Mouse (Mus musculus) forebrain, embryonic 16.5 days (tissue): ENCODE data around the gene Pou6f1. TPM values are rescaled to one million over a fixed set of nuclear protein-coding genes. Genes with fewer than 3 reads are reported as not detected.
"Not testable (repeated sequence)": the region's sequence is repeated elsewhere in the genome, so short reads cannot be mapped to it uniquely, and the experiment has no call there.

Experiments
- ATAC-seq: fragments of 200-750 bp; cut with Nextera tagmentation; 2 replicates; pipeline ENCODE4 v1.8.0; 2017; ENCODE audit warnings: mild to moderate bottlenecking, moderate library complexity
- H3K27ac ChIP-seq: fragments of 300-500 bp; sonication (generic); 2 replicates; pipeline ENCODE4 v1.5.1; 2014; ENCODE audit warnings: low read length, control low read depth
- H3K27me3 ChIP-seq: fragments of 300-500 bp; sonication (generic); replicated peaks from 2 replicates; pipeline ENCODE4 v1.6.1; 2014; ENCODE audit warnings: low read length; ENCODE audit not compliant: control insufficient read depth, insufficient read depth
- H3K36me3 ChIP-seq: fragments of 300-500 bp; sonication (generic); 2 replicates; pipeline ENCODE4 v1.6.1; 2014; ENCODE audit not compliant: control insufficient read depth, insufficient read depth
- H3K4me1 ChIP-seq: fragments of 300-500 bp; sonication (generic); replicated peaks from 2 replicates; pipeline ENCODE4 v1.6.1; 2014; ENCODE audit warnings: low read length; ENCODE audit not compliant: control insufficient read depth, insufficient read depth
- H3K4me2 ChIP-seq: fragments of 300-500 bp; sonication (generic); 2 replicates; pipeline ENCODE4 v1.6.1; 2014; ENCODE audit warnings: mild to moderate bottlenecking, low read length, control low read depth
- H3K4me3 ChIP-seq: fragments of 300-500 bp; sonication (generic); replicated peaks from 2 replicates; pipeline ENCODE4 v1.5.1; 2014; ENCODE audit warnings: mild to moderate bottlenecking, low read length, control low read depth
- H3K9ac ChIP-seq: fragments of 300-500 bp; sonication (generic); replicated peaks from 2 replicates; pipeline ENCODE4 v1.6.1; 2014; ENCODE audit warnings: low read depth, low read length, control low read depth
- H3K9me3 ChIP-seq: fragments of 300-500 bp; sonication (generic); 2 replicates; pipeline ENCODE4 v1.6.1; 2016; ENCODE audit warnings: low read length; ENCODE audit not compliant: control insufficient read depth
- WGBS: fragments of 180-500 bp; shearing (Covaris S2); extraction: QIAGEN DNeasy Blood & Tissue Kit; methylation state at CpG from one replicate; pipeline ENCODE4 v1.1.7; 2014; 5-methylcytosine and 5-hydroxymethylcytosine counted together
- microRNA-seq: library from miRNA; unstranded; fragments of <30 nt; microRNA quantifications from one replicate; pipeline ENCODE4, GENCODE M21; 2017
- polyA plus RNA-seq: library from polyadenylated mRNA; unstranded; fragments of >200 nt; fragmentation: Nextera tagmentation; extraction: Ambion mirVana; gene quantifications from 2 replicates; pipeline ENCODE4 v1.2.1, GENCODE M21; 2015

The Pou6f1 gene
- polyA plus RNA-seq, 1 experiment from 2014 or later, result 53.2 TPM

DNA sequence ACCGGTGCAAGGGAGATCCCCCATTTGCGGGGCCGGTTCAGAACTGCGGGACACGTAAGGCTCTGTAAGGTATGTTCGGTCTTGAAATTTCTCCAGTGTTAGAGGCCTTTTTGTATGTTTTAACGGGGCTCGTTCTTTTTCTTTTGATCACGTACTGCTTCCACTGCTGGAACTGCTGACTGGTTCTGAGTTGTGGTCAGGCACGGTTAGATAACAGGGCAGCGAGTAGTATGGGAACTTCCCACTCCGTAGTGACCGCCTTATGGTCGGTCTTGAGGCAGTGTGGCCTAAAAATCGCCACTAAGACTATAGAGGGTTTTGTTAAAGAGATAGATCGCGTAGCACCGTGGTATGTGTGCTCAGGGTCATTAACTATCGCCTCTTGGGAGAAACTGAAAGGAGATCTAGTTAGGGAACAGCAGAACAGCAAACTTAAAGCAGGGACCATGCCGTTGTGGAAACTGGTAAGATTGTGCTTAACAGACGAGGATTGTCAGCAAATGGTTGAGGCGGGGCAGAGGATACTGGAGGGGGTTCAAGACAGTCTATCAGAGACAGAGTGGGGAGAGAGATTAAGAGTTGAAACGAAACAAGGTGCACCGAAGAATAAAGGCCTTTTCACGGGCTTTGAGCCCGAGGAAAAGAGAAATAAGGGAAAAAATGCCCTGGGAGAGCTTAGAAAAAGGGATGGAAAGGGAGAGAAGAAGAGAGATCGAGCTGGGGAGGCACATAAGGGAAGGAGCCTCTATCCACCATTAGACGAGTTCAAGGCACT, 56.7 kb downstream of the Pou6f1 start:
- not testable (repeated sequence) for H3K36me3 ChIP-seq, ATAC-seq, H3K4me1 ChIP-seq, H3K27me3 ChIP-seq, H3K4me2 ChIP-seq, H3K9me3 ChIP-seq, H3K4me3 ChIP-seq, H3K27ac ChIP-seq, H3K9ac ChIP-seq
- WGBS, result 97% methylated on average over 25 of the region's 28 CpGs

DNA sequence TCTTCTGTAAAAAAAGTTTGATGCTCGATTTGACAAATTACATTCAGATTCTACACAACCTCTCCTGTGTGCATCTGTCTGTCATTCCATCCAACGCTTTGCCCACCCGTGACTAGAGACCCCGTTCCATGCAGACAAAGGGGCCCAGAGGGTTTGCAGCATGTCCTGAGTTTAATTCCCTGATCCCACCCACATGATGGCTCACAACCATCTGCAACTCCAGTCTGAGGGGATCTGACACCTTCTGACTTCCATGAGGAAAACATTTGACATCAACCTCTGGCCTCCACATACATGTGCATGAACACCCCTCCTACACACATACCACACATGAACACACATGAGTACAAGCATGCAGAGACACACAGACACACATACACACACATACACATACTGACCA, 58.4 kb downstream of the Pou6f1 start:
- H3K4me3 ChIP-seq, result no peak overlapping the region
- H3K27me3 ChIP-seq, result no peaks in the 10 kb centered on the region
- no peaks in the 10 kb centered on the region for H3K36me3 ChIP-seq
- H3K9me3 ChIP-seq, result no peaks in the 10 kb centered on the region
- no peak for ATAC-seq
- no peak overlapping the region for H3K27ac ChIP-seq
- no peak overlapping the region for H3K4me2 ChIP-seq
- no peak overlapping the region for H3K9ac ChIP-seq
- H3K4me1 ChIP-seq, result no peaks in the 10 kb centered on the region
- WGBS, result 90% methylated on average over 4 of the region's 4 CpGs

GRCm38 (mm10) chr15:100541001-100541400, 58.8 kb downstream of the Pou6f1 start:
- not testable (repeated sequence) for H3K9ac ChIP-seq, ATAC-seq, H3K4me1 ChIP-seq, H3K36me3 ChIP-seq, H3K4me3 ChIP-seq, H3K9me3 ChIP-seq, H3K27me3 ChIP-seq, H3K27ac ChIP-seq, H3K4me2 ChIP-seq
- WGBS, result 92% methylated on average over 1 of the region's 1 CpGs

DNA sequence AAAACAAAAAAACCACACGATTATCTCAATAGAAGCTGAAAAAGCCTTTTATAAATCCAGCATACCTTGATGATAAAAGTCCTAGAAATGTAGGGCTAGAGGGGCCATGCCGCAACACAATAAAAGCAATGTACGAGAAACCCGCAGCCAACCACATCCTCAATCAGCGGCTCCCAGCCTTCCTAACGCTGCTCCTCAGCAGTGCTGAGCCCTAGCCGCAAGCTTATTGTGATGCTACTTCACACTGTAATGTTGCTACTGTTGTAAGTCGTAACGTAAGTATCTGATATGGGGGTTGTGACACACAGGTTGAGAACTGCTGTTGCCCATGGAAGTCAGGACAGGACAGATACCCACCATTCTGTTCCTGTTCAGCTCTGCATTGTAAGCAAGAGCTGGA, 60.4 kb downstream of the Pou6f1 start:
- WGBS, result 93% methylated on average over 9 of the region's 9 CpGs
- H3K9ac ChIP-seq, result no peak overlapping the region
- ATAC-seq, result no peak
- no peak overlapping the region for H3K27ac ChIP-seq
- no peaks in the 10 kb centered on the region for H3K36me3 ChIP-seq
- H3K4me2 ChIP-seq, result no peak overlapping the region
- H3K27me3 ChIP-seq, result no peaks in the 10 kb centered on the region
- H3K9me3 ChIP-seq, result no peaks in the 10 kb centered on the region
- H3K4me1 ChIP-seq, result no peaks in the 10 kb centered on the region
- no peak overlapping the region for H3K4me3 ChIP-seq

DNA sequence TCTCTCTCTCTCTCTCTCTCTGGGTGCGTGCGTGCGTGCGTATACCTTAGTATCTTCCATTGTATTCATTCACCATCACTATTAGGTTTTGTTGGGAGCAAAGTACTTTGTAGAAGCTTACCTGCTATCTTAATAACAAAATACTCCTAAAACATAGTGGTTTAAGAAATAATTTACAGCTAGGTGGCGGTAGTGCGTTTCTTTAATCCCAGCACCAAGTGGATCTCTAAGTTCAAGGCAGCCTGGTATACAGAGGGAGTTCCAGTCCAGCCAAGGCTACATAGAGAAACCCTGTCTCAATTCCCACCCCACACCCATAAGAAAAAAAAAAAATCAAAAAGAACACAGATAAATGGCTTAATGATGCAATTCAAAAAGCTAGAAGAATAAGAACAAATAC, 61.9 kb downstream of the Pou6f1 start:
- 91% methylated on average over 6 of the region's 6 CpGs for WGBS
- Histone ChIP-seq H3K9ac (no peak overlapping the region), H3K27me3 (no peaks in the 10 kb centered on the region), H3K4me3 (no peak overlapping the region), H3K4me2 (no peak overlapping the region), H3K9me3 (no peaks in the 10 kb centered on the region), H3K4me1 (no peaks in the 10 kb centered on the region), H3K27ac (no peak overlapping the region), H3K36me3 (no peaks in the 10 kb centered on the region)
- no peak for ATAC-seq

DNA sequence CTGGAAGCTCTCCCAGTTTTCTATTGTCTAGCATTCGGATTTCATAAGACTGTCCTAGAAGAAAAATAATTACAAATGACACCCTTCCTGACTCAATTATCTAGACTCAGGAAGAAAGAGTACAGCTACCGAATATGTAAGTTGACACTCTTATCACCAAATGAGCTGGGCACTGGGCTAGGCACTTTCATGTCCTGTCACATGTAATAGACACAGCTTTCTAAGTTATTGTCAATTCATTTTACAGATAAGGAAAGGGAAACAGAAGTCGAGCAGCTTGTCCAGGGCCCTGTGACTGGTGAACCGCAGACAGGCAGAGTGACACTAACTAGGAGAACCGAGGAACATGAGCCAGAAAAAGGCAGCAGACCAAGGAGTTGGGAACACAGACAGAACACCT, 71.9 kb downstream of the Pou6f1 start:
- Histone ChIP-seq H3K27me3 (no peaks in the 10 kb centered on the region), H3K27ac (no peak overlapping the region), H3K4me2 (no peak overlapping the region), H3K4me3 (no peak overlapping the region), H3K9me3 (no peaks in the 10 kb centered on the region), H3K4me1 (no peaks in the 10 kb centered on the region), H3K36me3 (no peaks in the 10 kb centered on the region), H3K9ac (no peak overlapping the region)
- ATAC-seq, result no peak
- 86% methylated on average over 5 of the region's 5 CpGs for WGBS

DNA sequence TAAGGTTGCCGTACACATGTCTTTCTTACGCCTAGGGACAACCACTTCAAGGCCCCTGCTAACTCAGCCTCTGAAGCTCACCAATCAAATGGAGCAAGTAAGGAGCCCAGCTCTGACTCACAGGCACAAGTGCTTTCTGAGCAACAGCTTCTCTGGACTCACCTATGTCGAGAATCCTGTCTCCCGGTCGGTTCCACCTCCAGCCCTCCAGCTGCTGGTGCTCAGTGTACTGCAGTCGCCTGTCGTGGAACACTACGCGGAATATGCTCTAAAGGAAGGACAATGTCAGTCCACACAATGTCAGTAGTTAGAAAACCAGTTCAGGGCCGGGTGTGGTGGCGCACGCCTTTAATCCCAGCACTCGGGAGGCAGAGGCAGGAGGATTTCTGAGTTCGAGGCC, 74.4 kb downstream of the Pou6f1 start:
- Histone ChIP-seq H3K4me3 (no peak overlapping the region), H3K9me3 (no peaks in the 10 kb centered on the region), H3K4me1 (no peaks in the 10 kb centered on the region), H3K27ac (no peak overlapping the region), H3K36me3 (peaks cover 5% of the 10 kb centered on the region; the same call in 1 of the 2 replicates), H3K4me2 (no peak overlapping the region), H3K27me3 (no peaks in the 10 kb centered on the region), H3K9ac (no peak overlapping the region)
- WGBS, result 95% methylated on average over 14 of the region's 14 CpGs
- ATAC-seq, result no peak

Small RNA genes within 50 kb of the gene (microRNA-seq; reads per million reads assigned to microRNA genes)
- not detected for gene Mir6961

Other genes starting within 250 kb of the Pou6f1 start
- gene Methig1, start 246.8 kb downstream of the Pou6f1 start, polyA plus RNA-seq, result not detected in 2 replicates
- not detected in 2 replicates for gene Mettl7a2, start 246.8 kb downstream of the Pou6f1 start, polyA plus RNA-seq
- gene Higd1c, start 235.4 kb downstream of the Pou6f1 start, polyA plus RNA-seq, result not detected in 2 replicates
- 0.09 TPM in 2 replicates for gene Gm5475, start 177.8 kb downstream of the Pou6f1 start, polyA plus RNA-seq
- 20.3 and 28.2 TPM in 2 replicates for gene Slc11a2, start 174.9 kb downstream of the Pou6f1 start, polyA plus RNA-seq
- gene Letmd1, start 131.0 kb downstream of the Pou6f1 start, polyA plus RNA-seq, result 52.4 and 58.7 TPM in 2 replicates
- gene Csrnp2, start 104.5 kb downstream of the Pou6f1 start, polyA plus RNA-seq, result 56.3 and 56.9 TPM in 2 replicates
- 30.7 and 35.1 TPM in 2 replicates for gene Tfcp2, start 48.0 kb downstream of the Pou6f1 start, polyA plus RNA-seq
- 152 and 164 TPM in 2 replicates for gene Dazap2, start 15.4 kb upstream of the Pou6f1 start, polyA plus RNA-seq
- 2.4 and 3.3 TPM in 2 replicates for gene Smagp, start 37.0 kb upstream of the Pou6f1 start, polyA plus RNA-seq
- gene Bin2, start 69.6 kb upstream of the Pou6f1 start, polyA plus RNA-seq, result 0.65 and 0.70 TPM in 2 replicates
- gene Cela1, start 87.9 kb upstream of the Pou6f1 start, polyA plus RNA-seq, result 1.1 and 1.4 TPM in 2 replicates
- 0.34 and 0.39 TPM in 2 replicates for gene Galnt6, start 129.4 kb upstream of the Pou6f1 start, polyA plus RNA-seq
- gene Slc4a8, start 161.8 kb upstream of the Pou6f1 start, polyA plus RNA-seq, result 20.8 and 25.7 TPM in 2 replicates